Mouse (Mus musculus) heart, postnatal 14 days (tissue): ENCODE measurements at regions not wholly inside any gene's neighbourhood (a gene's known extent, or its start where the extent isn't known, plus 50 kb on each side); places are given as distances from the start of the nearest gene placed in this dataset.

Experiments
- DNase-seq, 2 experiments: peaks; one replicate each; pipeline ENCODE4 v3.0.0; 2021 to 2022
- intact Hi-C: fragments of 180-260 bp; cut with DNase I; formaldehyde crosslinking; loops from one replicate; pipeline ENCODE4 v1.15.1; 2025

- intact Hi-C loops, result no loop called here
- DNase-seq, result no peak
Measured at GRCm38 (mm10) chr3:52498506-52499228, 230.5 kb downstream of the Foxo1 start.

- intact Hi-C loops, result no loop called here
- no peak for DNase-seq
Measured at GRCm38 (mm10) chr3:52496965-52497364, 228.8 kb downstream of the Foxo1 start.

GRCm38 (mm10) chr3:52495401-52495800 is 227.3 kb downstream of the Foxo1 start:
- no peak for DNase-seq
- intact Hi-C loops, result no loop called here

GRCm38 (mm10) chr3:52494924-52495323 is 226.8 kb downstream of the Foxo1 start:
- no peak for DNase-seq
- intact Hi-C loops, result no loop called here

GRCm38 (mm10) chr3:52479186-52479585 is 211.1 kb downstream of the Foxo1 start:
- intact Hi-C loops, result no loop called here
- no peak for DNase-seq

GRCm38 (mm10) chr3:52469900-52470299 is 201.8 kb downstream of the Foxo1 start:
- DNase-seq, result no peak
- intact Hi-C loops, result no loop called here

- intact Hi-C loops, result no loop called here
- DNase-seq, result no peak
Measured at GRCm38 (mm10) chr3:52469397-52469796, 201.3 kb downstream of the Foxo1 start.

- no peak for DNase-seq
- intact Hi-C loops, result no loop called here
Measured at GRCm38 (mm10) chr3:52468326-52468725, 200.2 kb downstream of the Foxo1 start.

- DNase-seq, result no peak
- intact Hi-C loops, result no loop called here
Measured at GRCm38 (mm10) chr3:52467876-52468275, 199.7 kb downstream of the Foxo1 start.

GRCm38 (mm10) chr3:52466984-52467565 is 198.9 kb downstream of the Foxo1 start:
- intact Hi-C loops, result no loop called here
- DNase-seq, result no peak

- no peak for DNase-seq
- intact Hi-C loops, result no loop called here
Measured at GRCm38 (mm10) chr3:52466571-52466970, 198.4 kb downstream of the Foxo1 start.

- DNase-seq, result no peak
- intact Hi-C loops, result no loop called here
Measured at GRCm38 (mm10) chr3:52463911-52464310, 195.8 kb downstream of the Foxo1 start.

- intact Hi-C loops, result no loop called here
- no peak for DNase-seq
Measured at GRCm38 (mm10) chr3:52454955-52455354, 186.8 kb downstream of the Foxo1 start.

GRCm38 (mm10) chr3:52453041-52453440 is 184.9 kb downstream of the Foxo1 start:
- intact Hi-C loops, result no loop called here
- DNase-seq, result no peak

GRCm38 (mm10) chr3:52452345-52452744 is 184.2 kb downstream of the Foxo1 start:
- peak; percentile 73 to 80 for DNase-seq
- intact Hi-C loops, result no loop called here

- intact Hi-C loops, result loop anchor here (10.0 kb wide), 1 partner anchor 508 kb away; no protein-coding TSS in a partner anchor
- no peak for DNase-seq
Measured at GRCm38 (mm10) chr3:52446991-52447390, 178.9 kb downstream of the Foxo1 start.

- DNase-seq, result no peak
- intact Hi-C loops, result loop anchor here (10.0 kb wide), 1 partner anchor 508 kb away; no protein-coding TSS in a partner anchor
Measured at GRCm38 (mm10) chr3:52446500-52446899, 178.4 kb downstream of the Foxo1 start.

- no peak for DNase-seq
- intact Hi-C loops, result loop anchor here (10.0 kb wide), 1 partner anchor 510 kb away; no protein-coding TSS in a partner anchor
Measured at GRCm38 (mm10) chr3:52444420-52445119, 176.4 kb downstream of the Foxo1 start.

- peak; percentile 76 for DNase-seq
- intact Hi-C loops, result loop anchor here (10.0 kb wide), 1 partner anchor 511 kb away; no protein-coding TSS in a partner anchor
Measured at GRCm38 (mm10) chr3:52443856-52444255, 175.7 kb downstream of the Foxo1 start.

- intact Hi-C loops, result no loop called here
- DNase-seq, result no peak
Measured at GRCm38 (mm10) chr3:52429014-52429589, 161.0 kb downstream of the Foxo1 start.

GRCm38 (mm10) chr3:52422826-52423225 is 154.7 kb downstream of the Foxo1 start:
- intact Hi-C loops, result no loop called here
- DNase-seq, result no peak
